Mouse (Mus musculus) limb, embryonic 10.5 days (tissue): ENCODE data around the gene Ybx1. TPM values are rescaled to one million over a fixed set of nuclear protein-coding genes. Genes with fewer than 3 reads are reported as not detected.
"Not testable (repeated sequence)": the region's sequence is repeated elsewhere in the genome, so short reads cannot be mapped to it uniquely, and the experiment has no call there.

Experiments
- DNase-seq: peaks from one replicate; pipeline ENCODE4 v3.0.0-alpha.2; 2017; ENCODE audit warnings: low spot score
- H3K27ac ChIP-seq: fragments of 300-500 bp; sonication (generic); 2 replicates; pipeline ENCODE4 v1.5.1; 2016; ENCODE audit warnings: mild to moderate bottlenecking
- H3K27me3 ChIP-seq: fragments of 300-500 bp; sonication (generic); 2 replicates; pipeline ENCODE4 v1.6.1; 2016; ENCODE audit warnings: low read depth, mild to moderate bottlenecking; ENCODE audit not compliant: poor library complexity, severe bottlenecking
- H3K36me3 ChIP-seq: fragments of 300-500 bp; sonication (generic); 2 replicates; pipeline ENCODE4 v1.6.1; 2016; ENCODE audit warnings: mild to moderate bottlenecking, moderate library complexity
- H3K4me1 ChIP-seq: fragments of 300-500 bp; sonication (generic); 2 replicates; pipeline ENCODE4 v1.6.1; 2016
- H3K4me3 ChIP-seq: fragments of 300-500 bp; sonication (generic); 2 replicates; pipeline ENCODE4 v1.5.1; 2016; ENCODE audit warnings: mild to moderate bottlenecking, moderate library complexity
- H3K9me3 ChIP-seq: fragments of 300-500 bp; sonication (generic); replicated peaks from 2 replicates; pipeline ENCODE4 v1.6.1; 2016; ENCODE audit warnings: mild to moderate bottlenecking
- WGBS: fragments of 180-500 bp; shearing (Covaris S2); methylation state at CpG from one replicate; pipeline ENCODE4 v1.1.7; 2016; 5-methylcytosine and 5-hydroxymethylcytosine counted together
- polyA plus RNA-seq: library from polyadenylated mRNA; unstranded; fragments of >200 nt; fragmentation: Nextera tagmentation; extraction: Ambion mirVana; gene quantifications from 2 replicates; pipeline ENCODE4 v1.2.1, GENCODE M21; 2016

Ybx1 gene
- polyA plus RNA-seq, 1 experiment from 2014 or later, result 1,026 TPM

GRCm38 (mm10) chr4:119293574-119294258, 688 bp downstream of the Ybx1 start:
- under 1% methylated on average over 66 of the region's 80 CpGs for WGBS
- H3K9me3 ChIP-seq, result no peaks in the 10 kb centered on the region
- peak; percentile 66 for DNase-seq
- H3K27me3 ChIP-seq, result no peaks in the 10 kb centered on the region
- H3K36me3 ChIP-seq, result peaks cover 39% of the 10 kb centered on the region
- H3K4me3 ChIP-seq, result peak overlapping the region; percentile 99
- H3K4me1 ChIP-seq, result peaks cover 22% of the 10 kb centered on the region
- peak overlapping the region; percentile 97 for H3K27ac ChIP-seq

- Histone ChIP-seq H3K36me3 (peaks cover 46% of the 10 kb centered on the region), H3K4me3 (peak overlapping the region; percentile 99), H3K4me1 (peaks cover 22% of the 10 kb centered on the region), H3K27ac (peak overlapping the region; percentile 97), H3K9me3 (no peaks in the 10 kb centered on the region), H3K27me3 (no peaks in the 10 kb centered on the region)
- peak; percentile 46 for DNase-seq
- 3% methylated on average over 24 of the region's 24 CpGs for WGBS
Observed at GRCm38 (mm10) chr4:119292771-119293573, 1.4 kb downstream of the Ybx1 start.

- peak overlapping the region; percentile 99 for H3K4me3 ChIP-seq
- H3K9me3 ChIP-seq, result no peaks in the 10 kb centered on the region
- no peak for DNase-seq
- H3K27me3 ChIP-seq, result no peaks in the 10 kb centered on the region
- peaks cover 22% of the 10 kb centered on the region for H3K4me1 ChIP-seq
- H3K27ac ChIP-seq, result no peak overlapping the region
- WGBS, result 96% methylated on average over 1 of the region's 1 CpGs
- H3K36me3 ChIP-seq, result peaks cover 57% of the 10 kb centered on the region
Observed at GRCm38 (mm10) chr4:119291921-119292320, 2.5 kb downstream of the Ybx1 start.

GRCm38 (mm10) chr4:119285336-119285735, 9.1 kb downstream of the Ybx1 start:
- H3K27me3 ChIP-seq, result no peaks in the 10 kb centered on the region
- H3K9me3 ChIP-seq, result no peaks in the 10 kb centered on the region
- DNase-seq, result no peak
- no peaks in the 10 kb centered on the region for H3K4me1 ChIP-seq
- peaks cover 95% of the 10 kb centered on the region for H3K36me3 ChIP-seq
- 89% methylated on average over 2 of the region's 2 CpGs for WGBS
- H3K27ac ChIP-seq, result no peak overlapping the region
- no peak overlapping the region for H3K4me3 ChIP-seq

GRCm38 (mm10) chr4:119284861-119285260, 9.5 kb downstream of the Ybx1 start:
- Histone ChIP-seq H3K4me3 (no peak overlapping the region), H3K4me1 (no peaks in the 10 kb centered on the region), H3K27ac (no peak overlapping the region), H3K27me3 (no peaks in the 10 kb centered on the region), H3K36me3 (peaks cover 95% of the 10 kb centered on the region), H3K9me3 (no peaks in the 10 kb centered on the region)
- no peak for DNase-seq
- 88% methylated on average over 1 of the region's 1 CpGs for WGBS

GRCm38 (mm10) chr4:119278784-119279183, 15.6 kb downstream of the Ybx1 start:
- H3K4me1 ChIP-seq, DNase-seq, H3K4me3 ChIP-seq, H3K9me3 ChIP-seq, H3K27me3 ChIP-seq, H3K27ac ChIP-seq: not testable (repeated sequence)
- whole genome bisulfite sequencing, result 93% methylated on average over 15 of the region's 15 CpGs
- peaks cover 97% of the 10 kb centered on the region for H3K36me3 ChIP-seq

GRCm38 (mm10) chr4:119275726-119276125, 18.7 kb downstream of the Ybx1 start:
- Histone ChIP-seq H3K27ac (no peak overlapping the region), H3K27me3 (no peaks in the 10 kb centered on the region), H3K36me3 (peaks cover 97% of the 10 kb centered on the region), H3K9me3 (no peaks in the 10 kb centered on the region), H3K4me3 (no peak overlapping the region), H3K4me1 (no peaks in the 10 kb centered on the region)
- no peak for DNase-seq
- 81% methylated on average over 2 of the region's 2 CpGs for WGBS

GRCm38 (mm10) chr4:119275226-119275625, 19.2 kb downstream of the Ybx1 start:
- no peak overlapping the region for H3K4me3 ChIP-seq
- WGBS, result 90% methylated on average over 2 of the region's 2 CpGs
- no peak overlapping the region for H3K27ac ChIP-seq
- H3K36me3 ChIP-seq, result peaks cover 98% of the 10 kb centered on the region
- no peaks in the 10 kb centered on the region for H3K9me3 ChIP-seq
- no peaks in the 10 kb centered on the region for H3K27me3 ChIP-seq
- no peaks in the 10 kb centered on the region for H3K4me1 ChIP-seq
- no peak for DNase-seq

GRCm38 (mm10) chr4:119274627-119275026, 19.8 kb downstream of the Ybx1 start:
- Histone ChIP-seq H3K36me3 (peaks cover 98% of the 10 kb centered on the region), H3K27me3 (no peaks in the 10 kb centered on the region), H3K9me3 (no peaks in the 10 kb centered on the region), H3K4me3 (no peak overlapping the region), H3K27ac (no peak overlapping the region), H3K4me1 (no peaks in the 10 kb centered on the region)
- no peak for DNase-seq
- WGBS, result 82% methylated on average over 1 of the region's 1 CpGs

GRCm38 (mm10) chr4:119266606-119267005, 27.8 kb downstream of the Ybx1 start:
- no peak for DNase-seq
- no peak overlapping the region for H3K27ac ChIP-seq
- H3K4me3 ChIP-seq, result no peak overlapping the region
- no peaks in the 10 kb centered on the region for H3K27me3 ChIP-seq
- no peaks in the 10 kb centered on the region; the same call in 1 of the 2 replicates for H3K4me1 ChIP-seq
- H3K9me3 ChIP-seq, result no peaks in the 10 kb centered on the region
- WGBS, result 81% methylated on average over 13 of the region's 13 CpGs
- H3K36me3 ChIP-seq, result peaks cover 30% of the 10 kb centered on the region

- H3K4me3 ChIP-seq, result no peak overlapping the region
- DNase-seq, result no peak
- H3K27ac ChIP-seq, result no peak overlapping the region
Observed at GRCm38 (mm10) chr4:119263459-119263858, 30.9 kb downstream of the Ybx1 start.

GRCm38 (mm10) chr4:119262483-119262882, 31.9 kb downstream of the Ybx1 start:
- no peak for DNase-seq
- Histone ChIP-seq H3K4me1 (peaks cover 15% of the 10 kb centered on the region), H3K27ac (no peak overlapping the region), H3K27me3 (no peaks in the 10 kb centered on the region), H3K36me3 (no peaks in the 10 kb centered on the region), H3K9me3 (no peaks in the 10 kb centered on the region), H3K4me3 (no peak overlapping the region)
- WGBS, result 88% methylated on average over 5 of the region's 5 CpGs

More at GRCm38 (mm10) chr4:119263459-119263858, 30.9 kb downstream of the Ybx1 start:
- Histone ChIP-seq H3K36me3 (no peaks in the 10 kb centered on the region), H3K27me3 (no peaks in the 10 kb centered on the region), H3K4me1 (peaks cover 14% of the 10 kb centered on the region), H3K9me3 (no peaks in the 10 kb centered on the region)
- 85% methylated on average over 3 of the region's 3 CpGs for WGBS

- no peak overlapping the region for H3K4me3 ChIP-seq
- no peak overlapping the region for H3K27ac ChIP-seq
- WGBS, result 50% methylated on average over 7 of the region's 7 CpGs
- H3K27me3 ChIP-seq, result no peaks in the 10 kb centered on the region
- no peaks in the 10 kb centered on the region for H3K9me3 ChIP-seq
- no peaks in the 10 kb centered on the region for H3K36me3 ChIP-seq
- H3K4me1 ChIP-seq, result peaks cover 18% of the 10 kb centered on the region
- DNase-seq, result no peak
Observed at GRCm38 (mm10) chr4:119261087-119261713, 33.2 kb downstream of the Ybx1 start.
